Mouse (Mus musculus) kidney, adult 2 months (tissue): ENCODE results near the gene Ttll13. TPM values are rescaled to one million over a fixed set of nuclear protein-coding genes. Genes with fewer than 3 reads are reported as not detected.

Experiments used
- DNase-seq: peaks from one replicate; pipeline ENCODE4 v3.0.0; 2021
- H3K27ac ChIP-seq: fragments of 200-500 bp; 2 replicates; pipeline ENCODE4 v1.5.1; 2012; ENCODE audit warnings: low read depth, low read length, control low read depth, inconsistent platforms; ENCODE audit not compliant: insufficient read depth
- H3K27me3 ChIP-seq: fragments of 200-500 bp; replicated peaks from 2 replicates; pipeline ENCODE4 v1.6.1; 2012; ENCODE audit warnings: mild to moderate bottlenecking, moderate library complexity, low read length, inconsistent platforms; ENCODE audit not compliant: control insufficient read depth, insufficient read depth
- H3K36me3 ChIP-seq: fragments of 200-500 bp; 2 replicates; pipeline ENCODE4 v1.6.1; 2012; ENCODE audit warnings: mild to moderate bottlenecking, moderate library complexity, low read length, inconsistent platforms; ENCODE audit not compliant: control insufficient read depth, insufficient read depth
- H3K4me1 ChIP-seq: fragments of 200-500 bp; 2 replicates; pipeline ENCODE4 v1.6.1; 2011; ENCODE audit warnings: low read length; ENCODE audit not compliant: control insufficient read depth, insufficient read depth
- H3K4me3 ChIP-seq: fragments of 200-500 bp; 2 replicates; pipeline ENCODE4 v1.5.1; 2011; ENCODE audit warnings: mild to moderate bottlenecking, low read depth, low read length, control low read depth; ENCODE audit not compliant: insufficient read depth
- CTCF ChIP-seq: fragments of 200-500 bp; conservative IDR thresholded peaks from 2 replicates; pipeline ENCODE4 v1.5.1; 2011; ENCODE audit warnings: low read depth, mild to moderate bottlenecking, control low read depth, low read length, moderate library complexity, mixed read lengths; ENCODE audit not compliant: insufficient read depth, insufficient read length
- POLR2A ChIP-seq: fragments of 200-500 bp; IDR thresholded peaks from one replicate; pipeline ENCODE4 v1.6.1; 2011; ENCODE audit warnings: low read depth, low read length, control low read depth
- WGBS: fragments of 180-500 bp; shearing (Covaris S2); methylation state at CpG from one replicate; pipeline ENCODE4 v1.1.7; 2018; 5-methylcytosine and 5-hydroxymethylcytosine counted together
- polyA plus RNA-seq: library from polyadenylated mRNA; depleted of rRNA; stranded (reverse); fragments of >200 nt; gene quantifications from 2 replicates; pipeline ENCODE4 v1.2.3, GENCODE M21; 2012

The Ttll13 gene
- polyA plus RNA-seq, 1 experiment, result 1.4 TPM

DNA sequence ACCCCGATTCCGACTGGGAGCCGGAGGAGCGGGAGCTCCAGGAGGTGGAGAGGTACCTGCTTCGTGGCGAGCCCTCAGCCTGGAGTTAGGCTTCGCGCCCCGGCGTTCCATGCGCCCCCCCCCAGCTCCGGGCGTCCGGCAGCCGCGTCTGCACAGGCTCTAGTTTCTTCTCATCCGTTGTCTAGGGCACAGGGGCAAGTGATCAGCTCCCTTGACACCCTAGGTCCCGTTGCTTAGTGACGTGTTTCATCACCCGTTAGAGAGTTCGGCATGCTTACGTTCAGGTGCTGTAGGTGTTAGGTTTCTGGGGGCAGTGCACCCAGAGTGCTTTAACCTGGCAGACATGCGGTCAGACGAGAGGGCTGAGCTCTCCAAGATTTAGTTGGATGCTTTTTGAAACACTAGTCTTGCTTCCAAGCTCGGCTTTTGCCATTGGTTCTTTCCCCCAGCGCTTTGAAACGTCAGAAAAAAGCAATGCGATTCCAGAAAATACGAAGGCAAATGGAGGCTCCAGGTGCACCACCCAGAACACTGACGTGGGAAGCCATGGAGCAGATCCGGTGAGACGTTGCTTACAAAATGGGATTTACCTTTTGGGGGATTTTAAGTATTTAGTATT is 15.3 kb downstream of the Ttll13 start:
- Histone ChIP-seq H3K36me3 (no peaks in the 10 kb centered on the region), H3K27ac (peak overlapping the region; percentile 52), H3K4me1 (peaks cover 7% of the 10 kb centered on the region; the same call in 1 of the 2 replicates), H3K27me3 (no peaks in the 10 kb centered on the region), H3K4me3 (peak overlapping the region; percentile 94)
- under 1% methylated on average over 32 of the region's 32 CpGs for WGBS
- no peak for TF ChIP-seq CTCF
- no peak for TF ChIP-seq POLR2A
- DNase-seq, result no peak

GRCm38 (mm10) chr7:80264606-80265005 is 18.4 kb downstream of the Ttll13 start:
- TF ChIP-seq CTCF (no peak), POLR2A (no peak)
- no peak for DNase-seq

DNA sequence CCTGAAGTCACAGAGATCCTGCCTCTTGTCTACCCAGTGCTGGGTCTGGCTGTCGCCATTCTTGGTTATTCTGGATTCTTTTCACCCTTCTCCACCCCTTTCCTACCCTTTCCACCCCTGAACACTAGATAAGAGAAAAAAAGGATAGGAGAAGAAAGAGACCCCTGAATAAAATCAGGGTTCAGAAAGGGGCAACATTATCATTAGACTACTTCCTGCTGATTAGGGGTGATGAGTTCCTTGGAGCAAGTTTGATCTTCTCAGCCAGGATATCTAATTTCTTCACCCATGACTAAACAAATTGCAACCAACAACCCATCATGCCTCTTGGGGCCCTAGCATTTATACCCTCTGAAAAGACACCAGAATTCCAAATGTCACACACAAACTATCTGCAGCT is 21.6 kb downstream of the Ttll13 start:
- Histone ChIP-seq H3K27me3 (no peaks in the 10 kb centered on the region), H3K4me3 (no peak overlapping the region), H3K36me3 (no peaks in the 10 kb centered on the region), H3K27ac (no peak overlapping the region), H3K4me1 (peaks cover 6% of the 10 kb centered on the region)
- 91% methylated on average over 1 of the region's 1 CpGs for WGBS
- no peak for DNase-seq
- TF ChIP-seq CTCF, result no peak
- TF ChIP-seq POLR2A, result no peak

More at GRCm38 (mm10) chr7:80264606-80265005, 18.4 kb downstream of the Ttll13 start:
- H3K4me1 ChIP-seq, result peaks cover 9% of the 10 kb centered on the region
- 86% methylated on average over 12 of the region's 12 CpGs for WGBS
- H3K27ac ChIP-seq, result no peak overlapping the region
- H3K4me3 ChIP-seq, result no peak overlapping the region
- H3K27me3 ChIP-seq, result no peaks in the 10 kb centered on the region
- H3K36me3 ChIP-seq, result no peaks in the 10 kb centered on the region

DNA sequence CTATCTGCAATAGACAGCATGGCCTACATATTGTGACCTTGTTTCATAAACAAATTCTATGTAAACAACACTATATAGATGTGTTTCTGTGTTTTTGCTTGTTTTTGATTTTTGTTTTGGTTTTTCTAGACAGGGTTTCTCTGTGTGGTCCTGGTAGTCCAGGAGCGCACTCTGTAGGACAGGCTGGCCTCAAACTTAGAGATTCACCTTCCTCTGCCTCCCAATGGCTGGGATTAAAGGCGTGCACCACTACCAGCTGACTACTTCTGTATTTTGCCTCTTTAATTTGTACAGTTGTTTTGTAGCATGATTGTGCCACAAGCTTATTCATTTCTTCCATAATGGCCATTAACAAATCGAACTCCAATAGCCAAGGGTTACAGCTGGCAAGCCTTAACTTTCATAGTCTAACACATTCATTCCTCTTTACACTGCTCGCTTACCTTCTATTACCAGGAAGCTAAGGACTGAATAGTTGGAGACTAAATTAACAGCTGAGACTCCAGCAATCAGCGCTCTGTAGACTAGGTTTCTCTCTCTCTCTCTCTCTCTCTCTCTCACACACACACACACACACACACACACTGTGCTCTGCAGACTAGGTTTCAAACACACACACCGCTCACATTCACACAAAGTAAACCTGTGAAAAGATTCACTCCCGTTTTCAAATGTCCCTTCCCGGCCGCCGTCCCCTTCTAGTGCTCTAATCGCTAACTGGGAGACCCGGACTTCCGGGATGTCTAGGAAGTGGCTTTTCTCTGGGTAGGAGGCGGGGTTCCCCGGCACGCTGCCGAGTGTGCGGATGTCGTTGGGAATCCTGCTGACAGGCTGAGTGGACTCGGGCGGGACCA is 22.9 kb downstream of the Ttll13 start, which contains the start of gene Vps33b:
Gene Vps33b, plus strand, starts transcription at position 753 of the 854 bp plus-strand sequence.
- Histone ChIP-seq H3K36me3 (no peaks in the 10 kb centered on the region), H3K4me1 (peaks cover 6% of the 10 kb centered on the region)
- WGBS, result 4% methylated on average over 21 of the region's 21 CpGs

DNA sequence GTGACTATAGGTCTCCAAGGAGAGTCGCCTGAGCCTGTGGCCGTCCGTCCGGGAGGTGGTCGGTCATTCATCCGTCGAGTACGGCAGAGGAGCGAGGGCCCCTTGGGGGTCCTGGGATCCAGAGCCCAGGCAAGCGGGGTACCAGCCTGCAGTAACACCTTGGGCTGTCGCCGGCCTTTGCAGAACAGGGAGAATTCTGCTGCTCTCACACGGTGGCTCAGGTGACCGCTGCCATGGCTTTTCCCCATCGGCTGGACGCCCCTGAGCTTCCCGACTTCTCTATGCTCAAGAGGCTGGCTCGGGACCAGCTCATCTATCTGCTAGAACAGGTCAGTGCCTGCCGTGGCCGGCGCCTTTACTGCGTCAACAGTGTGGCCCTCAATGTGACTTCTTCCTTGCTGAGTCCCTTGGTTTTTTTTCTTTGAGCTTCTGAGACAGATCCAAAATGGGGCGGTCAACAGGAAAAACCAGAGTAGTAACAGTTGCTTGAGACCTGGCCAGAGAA is 23.6 kb downstream of the Ttll13 start:
- Histone ChIP-seq H3K36me3 (no peaks in the 10 kb centered on the region), H3K4me3 (peak overlapping the region; percentile 99), H3K27me3 (no peaks in the 10 kb centered on the region), H3K4me1 (peaks cover 6% of the 10 kb centered on the region), H3K27ac (peak overlapping the region; percentile 46)
- DNase-seq, result peak; percentile 56
- TF ChIP-seq POLR2A (no peak), CTCF (no peak)
- WGBS, result under 1% methylated on average over 23 of the region's 23 CpGs

More for the DNA sequence above, 22.9 kb downstream of the Ttll13 start, which contains the start of gene Vps33b:
- no peak for TF ChIP-seq POLR2A
- no peaks in the 10 kb centered on the region for H3K27me3 ChIP-seq
- H3K27ac ChIP-seq, result peak within 1 kb of the TSS; percentile 92
- DNase-seq, result peak; percentile 99
- H3K4me3 ChIP-seq, result peak within 1 kb of the TSS; percentile 99

- no peaks in the 10 kb centered on the region for H3K27me3 ChIP-seq
- TF ChIP-seq POLR2A, result no peak
- no peak for TF ChIP-seq CTCF
- H3K27ac ChIP-seq, result no peak overlapping the region
- peaks cover 2% of the 10 kb centered on the region; the same call in 1 of the 2 replicates for H3K36me3 ChIP-seq
- 91% methylated on average over 2 of the region's 2 CpGs for WGBS
- H3K4me3 ChIP-seq, result no peak overlapping the region
- peaks cover 6% of the 10 kb centered on the region for H3K4me1 ChIP-seq
- no peak for DNase-seq
Observed at GRCm38 (mm10) chr7:80273456-80273855, 27.3 kb downstream of the Ttll13 start.

GRCm38 (mm10) chr7:80276374-80276773 is 30.2 kb downstream of the Ttll13 start:
- no peak overlapping the region for H3K27ac ChIP-seq
- WGBS, result 99% methylated on average over 4 of the region's 4 CpGs
- H3K4me3 ChIP-seq, result no peak overlapping the region
- TF ChIP-seq POLR2A, result no peak
- no peak for TF ChIP-seq CTCF
- no peaks in the 10 kb centered on the region for H3K27me3 ChIP-seq
- no peaks in the 10 kb centered on the region for H3K4me1 ChIP-seq
- peaks cover 5% of the 10 kb centered on the region for H3K36me3 ChIP-seq
- DNase-seq, result no peak
